In the genomic region with DNA sequence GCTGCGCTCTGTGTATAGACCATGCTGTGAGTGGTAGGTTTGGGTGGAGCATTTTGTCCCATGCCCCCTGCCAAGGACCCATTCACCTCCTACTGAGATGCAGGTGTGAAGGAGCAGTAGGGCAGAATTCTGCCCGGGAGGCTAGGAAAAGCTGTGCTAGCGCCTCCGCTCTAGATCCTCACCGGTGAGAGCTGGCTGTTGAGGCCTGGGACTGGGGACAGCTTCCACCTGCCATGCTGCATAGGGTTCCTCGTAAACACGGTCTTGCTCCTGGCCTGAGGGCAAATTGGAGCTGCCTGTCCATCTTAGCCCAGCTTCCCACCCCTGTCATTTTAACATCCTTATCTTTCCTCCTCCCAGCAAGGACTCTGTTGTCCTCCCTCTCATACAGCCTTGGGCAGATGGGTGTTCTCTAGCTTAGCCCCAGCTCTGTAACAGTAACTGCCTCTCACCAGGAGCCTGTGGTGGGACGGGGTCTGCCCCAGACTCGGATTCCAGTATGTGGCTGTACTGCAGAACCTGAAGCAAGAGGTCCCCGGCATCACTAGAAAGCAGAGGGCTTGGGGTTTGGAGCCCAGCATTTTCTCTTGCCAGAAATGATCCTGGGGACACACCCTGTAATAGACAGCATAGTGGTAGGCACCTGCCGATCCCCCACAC, we compare ENCODE assay signal across 28 mouse cellular contexts. TPM values are rescaled to one million over a fixed set of nuclear protein-coding genes. Genes with fewer than 3 reads are reported as not detected.
DNase-seq lines count a peak whose midpoint lies in the region; ATAC-seq and TF ChIP-seq lines count a peak whose summit lies in the region.
"Had no signal": no experiment of that assay in that cellular context is flagged by ENCODE, and none has a peak within 500 bp of the region (broad histone marks: within the 10 kb centered on the region; RNA-seq: fewer than 3 reads in every experiment).

No protein-coding gene starts in this region.

- TF ChIP-seq POLR2A in bone marrow, adult 2 months (IDR thresholded peaks at IDR 0.05; ENCODE audit: borderline replicate concordance, control insufficient read depth, low read depth, low read length): no peak

- peak; percentile 89 for DNase-seq in heart, adult 11 months
- peak; percentile 23 for DNase-seq in naive thymus-derived CD4-positive, alpha-beta T cell, adult 2 months (ENCODE audit: low read depth)
- no peak for DNase-seq in frontal cortex, postnatal 14 days (ENCODE audit: low spot score in 2 of 2)
- DNase-seq: layer of hippocampus, adult 9-11 months; right cerebral cortex, postnatal 14 days had no signal

- H3K4me1 ChIP-seq in heart, embryonic 11.5 days (ENCODE audit: control insufficient read depth, insufficient read depth, low read length): peaks cover 11% of the 10 kb centered on the region; the same call in 1 of the 2 replicates
- H3K4me1 ChIP-seq in megakaryocyte, embryonic 14.5 days: peaks cover 58% of the 10 kb centered on the region
- peaks cover 5% of the 10 kb centered on the region for H3K4me1 ChIP-seq in bone marrow, adult 2 months (ENCODE audit: control insufficient read depth, insufficient read depth, low read length)
- H3K4me1 ChIP-seq in hindbrain, embryonic 12.5 days: peaks cover 15% of the 10 kb centered on the region; the same call in 1 of the 2 replicates

- H3K27ac ChIP-seq in heart, embryonic 11.5 days (ENCODE audit: low read depth, low read length): no peak overlapping the region
- H3K27ac ChIP-seq in bone marrow, adult 2 months (ENCODE audit: control insufficient read depth, insufficient read depth, low read depth, low read length, poor library complexity): no peak overlapping the region
- H3K27ac ChIP-seq in hindbrain, embryonic 12.5 days: no peak overlapping the region
- H3K27ac ChIP-seq: forebrain, embryonic 13.5 days; hindbrain, embryonic 10.5 days; lung, embryonic 15.5 days; neural tube, embryonic 15.5 days; stomach, embryonic 15.5 days had no signal

- peaks cover 39% of the 10 kb centered on the region for H3K36me3 ChIP-seq in heart, embryonic 11.5 days (ENCODE audit: control insufficient read depth, insufficient read depth, low read length)
- peaks cover 59% of the 10 kb centered on the region for H3K36me3 ChIP-seq in megakaryocyte, embryonic 14.5 days (replicated peaks; ENCODE audit: low read length)
- H3K36me3 ChIP-seq in hindbrain, embryonic 12.5 days: peaks cover 56% of the 10 kb centered on the region

- no peaks in the 10 kb centered on the region for H3K27me3 ChIP-seq in heart, embryonic 11.5 days (ENCODE audit: control insufficient read depth, insufficient read depth, low read length)
- H3K27me3 ChIP-seq in megakaryocyte, embryonic 14.5 days (replicated peaks): no peaks in the 10 kb centered on the region
- H3K27me3 ChIP-seq in hindbrain, embryonic 12.5 days: no peaks in the 10 kb centered on the region; the same call in 1 of the 2 replicates
- H3K27me3 ChIP-seq: forebrain, embryonic 13.5 days; lung, embryonic 15.5 days; neural tube, embryonic 15.5 days; stomach, embryonic 15.5 days had no signal

- no peak overlapping the region for H3K9ac ChIP-seq in heart, embryonic 11.5 days (ENCODE audit: low read depth, low read length)
- no peak overlapping the region for H3K9ac ChIP-seq in hindbrain, embryonic 12.5 days
- H3K9ac ChIP-seq: forebrain, embryonic 13.5 days; lung, embryonic 15.5 days; neural tube, embryonic 15.5 days; stomach, embryonic 15.5 days had no signal

- no peaks in the 10 kb centered on the region for H3K9me3 ChIP-seq in heart, embryonic 11.5 days (replicated peaks; ENCODE audit: control insufficient read depth, low read length)
- H3K9me3 ChIP-seq in megakaryocyte, embryonic 14.5 days: no peaks in the 10 kb centered on the region
- H3K9me3 ChIP-seq in hindbrain, embryonic 12.5 days (replicated peaks): no peaks in the 10 kb centered on the region
- H3K9me3 ChIP-seq: forebrain, embryonic 13.5 days; hindbrain, embryonic 10.5 days; lung, embryonic 15.5 days; neural tube, embryonic 15.5 days; stomach, embryonic 15.5 days had no signal

- no peak overlapping the region for H3K4me2 ChIP-seq in heart, embryonic 11.5 days
- H3K4me2 ChIP-seq in hindbrain, embryonic 12.5 days (replicated peaks): no peak overlapping the region
- H3K4me2 ChIP-seq: forebrain, embryonic 13.5 days; lung, embryonic 15.5 days; neural tube, embryonic 15.5 days had no signal

- ATAC-seq in heart, embryonic 11.5 days (replicated peaks; ENCODE audit: insufficient number of reproducible peaks, low FRiP score, low TSS enrichment): no peak
- no peak for ATAC-seq in megakaryocyte, adult 5-6 weeks (ENCODE audit: poor library complexity, severe bottlenecking)
- no peak for ATAC-seq in hindbrain, embryonic 12.5 days (ENCODE audit: low FRiP score)

- TF ChIP-seq CTCF in bone marrow, adult 2 months (IDR thresholded peaks at IDR 0.05; ENCODE audit: control insufficient read depth, insufficient read depth, low read length): no peak

- 72% methylated on average over 11 of the region's 11 CpGs for WGBS in heart, embryonic 11.5 days (ENCODE audit: insufficient replicate concordance)
- WGBS in bone marrow, adult 2 months: 80% methylated on average over 11 of the region's 11 CpGs
- WGBS in hindbrain, embryonic 12.5 days: 77% methylated on average over 11 of the region's 11 CpGs

- H3K4me3 ChIP-seq in heart, embryonic 11.5 days (ENCODE audit: low read depth, low read length): no peak overlapping the region
- peak overlapping the region; percentile 18 for H3K4me3 ChIP-seq in megakaryocyte, embryonic 14.5 days (replicated peaks)
- H3K4me3 ChIP-seq in bone marrow, adult 2 months (replicated peaks; ENCODE audit: control insufficient read depth, low read depth, low read length): peak overlapping the region; percentile 81
- no peak overlapping the region for H3K4me3 ChIP-seq in hindbrain, embryonic 12.5 days
- H3K4me3 ChIP-seq: forebrain, embryonic 13.5 days; lung, embryonic 15.5 days; neural tube, embryonic 15.5 days; stomach, embryonic 15.5 days had no signal

RNA-seq across cellular contexts. Expression of gene Irf7, which starts 2.1 kb away (rescaled TPM):
- 0.99 and 1.2 TPM in 2 replicates for polyA plus RNA-seq in heart, embryonic 11.5 days (2014; fragmentation: Nextera tagmentation; extraction: Ambion mirVana)
- polyA plus RNA-seq in megakaryocyte, embryonic 14.5 days (2012; ENCODE audit: insufficient read depth, low replicate concordance): 154 and 188 TPM in 2 replicates
- total RNA-seq in megakaryocyte, adult 5-6 weeks (2015): 42.6 and 50.5 TPM in 2 replicates
- total RNA-seq in megakaryocyte, adult 5-6 weeks (2017): 60.6 and 65.6 TPM in 2 replicates
- polyA plus RNA-seq in bone marrow, adult 2 months (2011; ENCODE audit: insufficient read depth, insufficient read length, low replicate concordance, missing spikeins): 37.9 and 60.3 TPM in 2 replicates
- 1.1 and 1.5 TPM in 2 replicates for polyA plus RNA-seq in hindbrain, embryonic 12.5 days (2016; fragmentation: Nextera tagmentation; extraction: Ambion mirVana)

RNA-seq across cellular contexts. Expression of gene Cdhr5, which starts 12.4 kb away (rescaled TPM):
- not detected in 2 replicates for polyA plus RNA-seq in heart, embryonic 11.5 days (2014; fragmentation: Nextera tagmentation; extraction: Ambion mirVana)
- polyA plus RNA-seq in megakaryocyte, embryonic 14.5 days (2012; ENCODE audit: insufficient read depth, low replicate concordance): not detected in 2 replicates
- not detected in 2 replicates for total RNA-seq in megakaryocyte, adult 5-6 weeks (2015)
- total RNA-seq in megakaryocyte, adult 5-6 weeks (2017): not detected in 2 replicates
- polyA plus RNA-seq in bone marrow, adult 2 months (2011; ENCODE audit: insufficient read depth, insufficient read length, low replicate concordance, missing spikeins): not detected in 2 replicates
- not detected in 2 replicates for polyA plus RNA-seq in hindbrain, embryonic 12.5 days (2016; fragmentation: Nextera tagmentation; extraction: Ambion mirVana)
- total RNA-seq: gastrocnemius, adult 8-10 months; heart, adult 8-10 months; heart, postnatal 14 days; left cerebral cortex, adult 18-20 months; left cerebral cortex, postnatal 14 days; monocyte, adult 5-6 weeks had no signal
- polyA plus RNA-seq: cortical plate, adult 2 months; erythroblast, embryonic 14.5 days; forebrain, embryonic 13.5 days; frontal cortex, adult 2 months; heart, embryonic 14.5 days; hindbrain, embryonic 10.5 days; hindbrain, embryonic 16.5 days; lung, embryonic 15.5 days; midbrain, embryonic 14.5 days; neural tube, embryonic 15.5 days had no signal

RNA-seq across cellular contexts. Expression of gene Sct, which starts 14.8 kb away (rescaled TPM):
- polyA plus RNA-seq in heart, embryonic 11.5 days (2014; fragmentation: Nextera tagmentation; extraction: Ambion mirVana): 2.2 and 3.0 TPM in 2 replicates
- polyA plus RNA-seq in megakaryocyte, embryonic 14.5 days (2012; ENCODE audit: insufficient read depth, low replicate concordance): not detected in 2 replicates
- not detected in 2 replicates for total RNA-seq in megakaryocyte, adult 5-6 weeks (2015)
- not detected in 2 replicates for total RNA-seq in megakaryocyte, adult 5-6 weeks (2017)
- polyA plus RNA-seq in bone marrow, adult 2 months (2011; ENCODE audit: insufficient read depth, insufficient read length, low replicate concordance, missing spikeins): not detected in 2 replicates
- 2.4 and 2.7 TPM in 2 replicates for polyA plus RNA-seq in hindbrain, embryonic 12.5 days (2016; fragmentation: Nextera tagmentation; extraction: Ambion mirVana)
- total RNA-seq: gastrocnemius, adult 8-10 months; heart, adult 8-10 months; heart, postnatal 14 days; left cerebral cortex, adult 18-20 months; left cerebral cortex, postnatal 14 days; liver, adult 2 months; monocyte, adult 5-6 weeks had no signal
- polyA plus RNA-seq: erythroblast, embryonic 14.5 days; liver, adult 2 months had no signal

RNA-seq across cellular contexts. Expression of gene Drd4, which starts 27.6 kb away (rescaled TPM):
- 0.10 and 0.17 TPM in 2 replicates for polyA plus RNA-seq in heart, embryonic 11.5 days (2014; fragmentation: Nextera tagmentation; extraction: Ambion mirVana)
- 0.04 TPM in 1 of 2 replicates, not detected in the other for polyA plus RNA-seq in megakaryocyte, embryonic 14.5 days (2012; ENCODE audit: insufficient read depth, low replicate concordance)
- not detected in 2 replicates for total RNA-seq in megakaryocyte, adult 5-6 weeks (2015)
- total RNA-seq in megakaryocyte, adult 5-6 weeks (2017): not detected in 2 replicates
- not detected in 2 replicates for polyA plus RNA-seq in bone marrow, adult 2 months (2011; ENCODE audit: insufficient read depth, insufficient read length, low replicate concordance, missing spikeins)
- polyA plus RNA-seq in hindbrain, embryonic 12.5 days (2016; fragmentation: Nextera tagmentation; extraction: Ambion mirVana): 0.81 and 0.86 TPM in 2 replicates
- total RNA-seq: gastrocnemius, adult 8-10 months; heart, adult 8-10 months; heart, postnatal 14 days; liver, adult 2 months; monocyte, adult 5-6 weeks had no signal
- polyA plus RNA-seq: erythroblast, embryonic 14.5 days; heart, embryonic 14.5 days; liver, adult 2 months had no signal

RNA-seq across cellular contexts. Expression of gene Phrf1, which starts 35.6 kb away (rescaled TPM):
- polyA plus RNA-seq in heart, embryonic 11.5 days (2014; fragmentation: Nextera tagmentation; extraction: Ambion mirVana): 50.2 and 51.1 TPM in 2 replicates
- polyA plus RNA-seq in megakaryocyte, embryonic 14.5 days (2012; ENCODE audit: insufficient read depth, low replicate concordance): 82.9 and 114 TPM in 2 replicates
- 42.8 and 48.9 TPM in 2 replicates for total RNA-seq in megakaryocyte, adult 5-6 weeks (2015)
- total RNA-seq in megakaryocyte, adult 5-6 weeks (2017): 48.7 and 63.5 TPM in 2 replicates
- 76.7 and 130 TPM in 2 replicates for polyA plus RNA-seq in bone marrow, adult 2 months (2011; ENCODE audit: insufficient read depth, insufficient read length, low replicate concordance, missing spikeins)
- 95.5 and 99.3 TPM in 2 replicates for polyA plus RNA-seq in hindbrain, embryonic 12.5 days (2016; fragmentation: Nextera tagmentation; extraction: Ambion mirVana)

Comparison
In these comparisons a context has a peak if more than half of its experiments do, and no peak if none do; other contexts are left out.
1. DNase-seq: peak in heart, adult 11 months (single experiment) and naive thymus-derived CD4-positive, alpha-beta T cell, adult 2 months (single experiment); none in frontal cortex, postnatal 14 days (0 of 2).
2. H3K4me3 ChIP-seq: peak in megakaryocyte, embryonic 14.5 days (single experiment) and bone marrow, adult 2 months (single experiment); none in heart, embryonic 11.5 days (single experiment) and hindbrain, embryonic 12.5 days (single experiment).
3. RNA of gene Irf7, which starts 2.1 kb away (polyA plus RNA-seq): 154 to 188 TPM in megakaryocyte, embryonic 14.5 days and 37.9 to 60.3 TPM in bone marrow, adult 2 months; 0.99 to 1.2 TPM in heart, embryonic 11.5 days and 1.1 to 1.5 TPM in hindbrain, embryonic 12.5 days; every median in the first group is over 10 times any median in the second.